Mouse (Mus musculus) C2C12 (cell line): Measurements from ENCODE around the gene Adgrv1. TPM values are rescaled to one million over a fixed set of nuclear protein-coding genes. Genes with fewer than 3 reads are reported as not detected.
A peak's percentile ranks its signal among the peaks of the same experiment; 100 is the strongest.

Source experiments
- H3K27me3 ChIP-seq: one replicate; pipeline ENCODE4 v1.6.1; 2011; ENCODE audit not compliant: control insufficient read depth, insufficient read depth, insufficient read length
- H3K36me3 ChIP-seq: one replicate; pipeline ENCODE4 v1.6.1; 2011; ENCODE audit not compliant: control insufficient read depth, insufficient read depth
- H3K4me3 ChIP-seq: one replicate; pipeline ENCODE4 v1.5.1; 2011; ENCODE audit warnings: mild to moderate bottlenecking, control low read depth; ENCODE audit not compliant: poor library complexity, insufficient read depth, severe bottlenecking
- H3K79me2 ChIP-seq: one replicate; pipeline ENCODE4 v1.6.1; 2011; ENCODE audit not compliant: control insufficient read depth, insufficient read depth
- H3K79me3 ChIP-seq: one replicate; pipeline ENCODE4 v1.6.1; 2011; ENCODE audit warnings: low read depth, control low read depth
- H3ac ChIP-seq: one replicate; pipeline ENCODE3; 2011; ENCODE audit warnings: low read depth; ENCODE audit not compliant: control insufficient read depth, insufficient read length
- CEBPB ChIP-seq: IDR thresholded peaks from one replicate; pipeline ENCODE4 v1.6.1; 2011; ENCODE audit warnings: low read depth, mild to moderate bottlenecking, control low read depth, moderate library complexity
- CTCF ChIP-seq: IDR thresholded peaks from one replicate; pipeline ENCODE4 v1.5.1; 2011; ENCODE audit not compliant: control insufficient read depth, insufficient read depth, insufficient read length
- FOSL1 ChIP-seq: IDR thresholded peaks from one replicate; pipeline ENCODE4 v1.8.0; 2011; ENCODE audit warnings: mild to moderate bottlenecking, low read length; ENCODE audit not compliant: poor library complexity, insufficient read depth, severe bottlenecking
- MAX ChIP-seq: IDR thresholded peaks from one replicate; pipeline ENCODE4 v1.6.1; 2011; ENCODE audit warnings: mild to moderate bottlenecking, control low read depth
- MYOD1 ChIP-seq: IDR thresholded peaks from one replicate; pipeline ENCODE4 v1.6.1; 2011; ENCODE audit warnings: low read depth; ENCODE audit not compliant: control insufficient read depth, insufficient read length
- MYOG ChIP-seq: IDR thresholded peaks from one replicate; pipeline ENCODE4 v1.6.1; 2011; ENCODE audit not compliant: control insufficient read depth, insufficient read length; ENCODE audit errors: extremely low read depth
- USF1 ChIP-seq: IDR thresholded peaks from one replicate; pipeline ENCODE4 v1.6.1; 2011; ENCODE audit warnings: low read depth, mild to moderate bottlenecking, control low read depth, moderate library complexity
- polyA plus RNA-seq: library from polyadenylated mRNA; unstranded; fragments of >200 nt; fragmentation: generic; extraction: Trizol; gene quantifications from one replicate; pipeline ENCODE4 v1.2.1, GENCODE M21; 2012; ENCODE audit warnings: missing spikeins

Adgrv1 gene
- polyA plus RNA-seq, 1 experiment = 0.18 TPM

GRCm38 (mm10) chr13:81402191-81402590 lies 230.8 kb downstream of the Adgrv1 start:
- no peaks in the 10 kb centered on the region for H3K79me3 ChIP-seq
- H3K36me3 ChIP-seq = no peaks in the 10 kb centered on the region
- H3K4me3 ChIP-seq = no peak overlapping the region
- no peak overlapping the region for H3ac ChIP-seq
- H3K79me2 ChIP-seq = no peaks in the 10 kb centered on the region
- H3K27me3 ChIP-seq = no peaks in the 10 kb centered on the region
- no peak for TF ChIP-seq MYOD1
- no peak for TF ChIP-seq MYOG
- no peak for TF ChIP-seq CEBPB
- TF ChIP-seq CTCF = no peak
- TF ChIP-seq MAX = no peak
- TF ChIP-seq FOSL1 = no peak
- no peak for TF ChIP-seq USF1

GRCm38 (mm10) chr13:81401742-81402141 lies 231.2 kb downstream of the Adgrv1 start:
- H3K27me3 ChIP-seq = no peaks in the 10 kb centered on the region
- H3ac ChIP-seq = no peak overlapping the region
- H3K4me3 ChIP-seq = no peak overlapping the region
- TF ChIP-seq MAX = peak; percentile 21
- TF ChIP-seq FOSL1 = no peak
- no peak for TF ChIP-seq MYOD1
- no peak for TF ChIP-seq MYOG
- no peaks in the 10 kb centered on the region for H3K79me3 ChIP-seq
- H3K36me3 ChIP-seq = no peaks in the 10 kb centered on the region
- no peaks in the 10 kb centered on the region for H3K79me2 ChIP-seq

GRCm38 (mm10) chr13:81385597-81386362 lies 247.2 kb downstream of the Adgrv1 start:
- Histone ChIP-seq H3ac (no peak overlapping the region), H3K79me2 (no peaks in the 10 kb centered on the region), H3K27me3 (no peaks in the 10 kb centered on the region), H3K4me3 (no peak overlapping the region), H3K79me3 (no peaks in the 10 kb centered on the region), H3K36me3 (no peaks in the 10 kb centered on the region)
- TF ChIP-seq MYOD1 (no peak), USF1 (no peak), MAX (no peak), MYOG (no peak), CEBPB (no peak), FOSL1 (no peak), CTCF (no peak)

- no peak for TF ChIP-seq MAX
- TF ChIP-seq MYOG = no peak
- Histone ChIP-seq H3K4me3 (no peak overlapping the region), H3K79me3 (no peaks in the 10 kb centered on the region), H3K36me3 (no peaks in the 10 kb centered on the region), H3K27me3 (no peaks in the 10 kb centered on the region), H3ac (no peak overlapping the region), H3K79me2 (no peaks in the 10 kb centered on the region)
Measured at GRCm38 (mm10) chr13:81381835-81382234, 251.1 kb downstream of the Adgrv1 start.

- Histone ChIP-seq H3K36me3 (no peaks in the 10 kb centered on the region), H3K79me2 (no peaks in the 10 kb centered on the region), H3K4me3 (no peak overlapping the region), H3K27me3 (no peaks in the 10 kb centered on the region), H3ac (no peak overlapping the region), H3K79me3 (no peaks in the 10 kb centered on the region)
- no peak for TF ChIP-seq FOSL1
- TF ChIP-seq MYOG = no peak
- no peak for TF ChIP-seq CTCF
- no peak for TF ChIP-seq CEBPB
- no peak for TF ChIP-seq USF1
- no peak for TF ChIP-seq MAX
- TF ChIP-seq MYOD1 = no peak
Measured at GRCm38 (mm10) chr13:81370801-81371456, 262.0 kb downstream of the Adgrv1 start.

GRCm38 (mm10) chr13:81370196-81370595 lies 262.8 kb downstream of the Adgrv1 start:
- Histone ChIP-seq H3K36me3 (no peaks in the 10 kb centered on the region), H3K4me3 (no peak overlapping the region), H3K79me2 (no peaks in the 10 kb centered on the region), H3K27me3 (no peaks in the 10 kb centered on the region), H3ac (no peak overlapping the region), H3K79me3 (no peaks in the 10 kb centered on the region)
- no peak for TF ChIP-seq MAX
- no peak for TF ChIP-seq FOSL1
- no peak for TF ChIP-seq MYOG
- no peak for TF ChIP-seq USF1
- no peak for TF ChIP-seq CEBPB
- no peak for TF ChIP-seq MYOD1
- no peak for TF ChIP-seq CTCF
